Mouse (Mus musculus) erythroid progenitor cell, adult 5-6 weeks (primary cell): ENCODE data around the gene Igf1r. TPM values are rescaled to one million over a fixed set of nuclear protein-coding genes. Genes with fewer than 3 reads are reported as not detected.

Experiments used
- ATAC-seq: replicated peaks from 2 replicates; pipeline ENCODE4 v1.8.0; 2016; ENCODE audit warnings: moderate number of reproducible peaks, mild to moderate bottlenecking, moderate TSS enrichment, inconsistent platforms; ENCODE audit not compliant: poor library complexity, low FRiP score, severe bottlenecking
- total RNA-seq, 2 experiments: library from RNA; stranded (forward) in 1 of 2; stranded (reverse) in 1 of 2; fragments of 150-400 nt in 1 of 2; fragments of 186-747, 209-891 nt in 1 of 2; gene quantifications; 2 replicates each; pipeline versions ENCODE4 v1.2.3 to v1.2.4; 2015 to 2017; ENCODE audit warnings: low replicate concordance in 2 of 2

Gene Igf1r
- total RNA-seq, 2 experiments from 2014 or later = 16.8 to 28.1 TPM

GRCm38 (mm10) chr7:68239220-68239827, 286.7 kb downstream of the Igf1r start:
- no peak for ATAC-seq

- ATAC-seq = no peak
These were observed 288.6 kb downstream of the Igf1r start for GRCm38 (mm10) chr7:68241205-68241604.

- ATAC-seq = no peak
These were observed 293.1 kb downstream of the Igf1r start for GRCm38 (mm10) chr7:68245681-68246080.

GRCm38 (mm10) chr7:68246249-68246648, 293.6 kb downstream of the Igf1r start:
- no peak for ATAC-seq

GRCm38 (mm10) chr7:68250411-68250810, 297.8 kb downstream of the Igf1r start:
- no peak for ATAC-seq

GRCm38 (mm10) chr7:68250902-68251301, 298.3 kb downstream of the Igf1r start:
- ATAC-seq = no peak

- ATAC-seq = no peak
These were observed 305.1 kb downstream of the Igf1r start for GRCm38 (mm10) chr7:68257767-68258166.

GRCm38 (mm10) chr7:68258326-68259150, 305.9 kb downstream of the Igf1r start:
- ATAC-seq = no peak

- no peak for ATAC-seq
These were observed 307.0 kb downstream of the Igf1r start for GRCm38 (mm10) chr7:68259523-68260081.

- ATAC-seq = no peak
These were observed 310.1 kb downstream of the Igf1r start for GRCm38 (mm10) chr7:68262612-68263200.

GRCm38 (mm10) chr7:68263346-68264027, 310.9 kb downstream of the Igf1r start:
- no peak for ATAC-seq

GRCm38 (mm10) chr7:68264028-68264453, 311.4 kb downstream of the Igf1r start, which contains the start of gene Pgpep1l:
Gene Pgpep1l, minus strand, starts transcription at chr7:68264233.
- no peak for ATAC-seq

- no peak for ATAC-seq
These were observed 311.9 kb downstream of the Igf1r start for GRCm38 (mm10) chr7:68264531-68264930.

- ATAC-seq = no peak
These were observed 312.8 kb downstream of the Igf1r start for GRCm38 (mm10) chr7:68265391-68265790.

GRCm38 (mm10) chr7:68266691-68267090, 314.1 kb downstream of the Igf1r start:
- ATAC-seq = no peak

- no peak for ATAC-seq
These were observed 317.9 kb downstream of the Igf1r start for GRCm38 (mm10) chr7:68270551-68270950.

GRCm38 (mm10) chr7:68271816-68272215, 319.2 kb downstream of the Igf1r start:
- no peak for ATAC-seq

- no peak for ATAC-seq
These were observed 320.0 kb downstream of the Igf1r start for GRCm38 (mm10) chr7:68272607-68273006.

GRCm38 (mm10) chr7:68273515-68273914, 320.9 kb downstream of the Igf1r start, which contains the start of gene Fam169b:
Gene Fam169b, plus strand, starts transcription at chr7:68273839.
- ATAC-seq = no peak

GRCm38 (mm10) chr7:68274218-68274617, 321.6 kb downstream of the Igf1r start:
- no peak for ATAC-seq
